Mouse (Mus musculus) olfactory bulb, adult 2 months (tissue): ENCODE data around the gene Lrrc56.

Experiments
- CTCF ChIP-seq: fragments of 200-500 bp; IDR thresholded peaks from 2 replicates; pipeline ENCODE4 v1.5.1; 2012; ENCODE audit warnings: low read depth, mild to moderate bottlenecking, low read length, moderate library complexity; ENCODE audit not compliant: insufficient read depth
- POLR2A ChIP-seq: fragments of 200-500 bp; IDR thresholded peaks from 2 replicates; pipeline ENCODE4 v1.6.1; 2012; ENCODE audit warnings: mild to moderate bottlenecking, low read depth, low read length, moderate library complexity; ENCODE audit not compliant: insufficient read depth

DNA sequence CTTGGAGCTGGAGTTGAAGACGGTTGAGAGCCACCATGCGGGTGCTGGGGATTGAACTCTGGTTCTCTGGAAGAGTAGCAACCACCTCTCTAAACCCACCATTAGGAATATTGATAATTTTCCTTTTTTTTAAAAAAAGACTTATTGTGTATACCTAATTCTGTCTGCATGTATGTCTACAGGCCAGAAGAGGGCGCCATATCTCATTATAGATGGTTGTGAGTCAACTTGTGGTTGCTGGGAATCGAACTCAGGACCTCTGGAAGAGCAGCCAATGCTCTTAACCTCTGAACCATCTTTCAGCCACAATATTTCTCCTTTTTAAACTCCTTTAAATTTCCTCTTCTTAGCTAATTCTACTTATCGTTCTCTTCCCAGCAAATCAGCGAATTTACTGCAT is 32.6 kb downstream of the Lrrc56 start:
- TF ChIP-seq CTCF, result no peak
- no peak for TF ChIP-seq POLR2A
